Mouse (Mus musculus) heart, embryonic 12.5 days (tissue): Measurements from ENCODE around the gene Trcg1. TPM values are rescaled to one million over a fixed set of nuclear protein-coding genes. Genes with fewer than 3 reads are reported as not detected.
"Not testable (repeated sequence)": the region's sequence is repeated elsewhere in the genome, so short reads cannot be mapped to it uniquely, and the experiment has no call there.

ENCODE experiments used
- ATAC-seq: fragments of 200-750 bp; cut with Nextera tagmentation; 2 replicates; pipeline ENCODE4 v1.8.0; 2017; ENCODE audit warnings: moderate TSS enrichment, moderate library complexity; ENCODE audit not compliant: insufficient number of reproducible peaks, low FRiP score
- H3K27ac ChIP-seq: fragments of 300-500 bp; sonication (generic); 2 replicates; pipeline ENCODE4 v1.5.1; 2016; ENCODE audit warnings: mild to moderate bottlenecking, moderate library complexity; ENCODE audit not compliant: poor library complexity, severe bottlenecking
- H3K27me3 ChIP-seq: fragments of 300-500 bp; sonication (generic); replicated peaks from 2 replicates; pipeline ENCODE4 v1.6.1; 2016; ENCODE audit warnings: mild to moderate bottlenecking, moderate library complexity
- H3K36me3 ChIP-seq: fragments of 300-500 bp; sonication (generic); 2 replicates; pipeline ENCODE4 v1.6.1; 2016; ENCODE audit warnings: mild to moderate bottlenecking, moderate library complexity
- H3K4me1 ChIP-seq: fragments of 300-500 bp; sonication (generic); replicated peaks from 2 replicates; pipeline ENCODE4 v1.6.1; 2016; ENCODE audit warnings: mild to moderate bottlenecking
- H3K4me2 ChIP-seq: fragments of 300-500 bp; sonication (generic); 2 replicates; pipeline ENCODE4 v1.6.1; 2016; ENCODE audit warnings: mild to moderate bottlenecking, moderate library complexity
- H3K4me3 ChIP-seq: fragments of 300-500 bp; sonication (generic); 2 replicates; pipeline ENCODE4 v1.5.1; 2016; ENCODE audit warnings: mild to moderate bottlenecking
- H3K9ac ChIP-seq: fragments of 300-500 bp; sonication (generic); 2 replicates; pipeline ENCODE4 v1.6.1; 2016; ENCODE audit warnings: mild to moderate bottlenecking, moderate library complexity
- H3K9me3 ChIP-seq: fragments of 300-500 bp; sonication (generic); replicated peaks from 2 replicates; pipeline ENCODE4 v1.6.1; 2016; ENCODE audit warnings: mild to moderate bottlenecking, moderate library complexity
- WGBS: fragments of 180-500 bp; shearing (Covaris S2); methylation state at CpG from one replicate; pipeline ENCODE4 v1.1.7; 2016; 5-methylcytosine and 5-hydroxymethylcytosine counted together
- polyA plus RNA-seq: library from polyadenylated mRNA; unstranded; fragments of >200 nt; fragmentation: Nextera tagmentation; extraction: Ambion mirVana; gene quantifications from 2 replicates; pipeline ENCODE4 v1.2.1, GENCODE M21; 2016

Gene Trcg1
- polyA plus RNA-seq, 1 experiment from 2014 or later = not detected

- Histone ChIP-seq H3K4me3 (no peak overlapping the region), H3K27me3 (0 out of 2 replicates have a peak, but pooled peaks cover 4% of the 10 kb centered on the region), H3K9me3 (0 out of 2 replicates have a peak, but pooled peaks cover 3% of the 10 kb centered on the region), H3K4me2 (no peak overlapping the region), H3K4me1 (no peaks in the 10 kb centered on the region), H3K9ac (no peak overlapping the region), H3K27ac (no peak overlapping the region), H3K36me3 (no peaks in the 10 kb centered on the region)
- no peak for ATAC-seq
- WGBS = 73% methylated on average over 1 of the region's 1 CpGs
Observed at GRCm38 (mm10) chr9:57219511-57219910, 16.8 kb upstream of the Trcg1 start.

GRCm38 (mm10) chr9:57220356-57220755 lies 16.0 kb upstream of the Trcg1 start:
- no peak overlapping the region for H3K9ac ChIP-seq
- 17% methylated on average over 6 of the region's 6 CpGs for WGBS
- no peaks in the 10 kb centered on the region for H3K36me3 ChIP-seq
- H3K4me3 ChIP-seq = no peak overlapping the region
- no peak for ATAC-seq
- H3K4me1 ChIP-seq = no peaks in the 10 kb centered on the region
- H3K9me3 ChIP-seq = 0 out of 2 replicates have a peak, but pooled peaks cover 3% of the 10 kb centered on the region
- H3K4me2 ChIP-seq = no peak overlapping the region
- no peak overlapping the region for H3K27ac ChIP-seq
- 0 out of 2 replicates have a peak, but pooled peaks cover 4% of the 10 kb centered on the region for H3K27me3 ChIP-seq

GRCm38 (mm10) chr9:57223341-57223740 lies 13.0 kb upstream of the Trcg1 start:
- 0 out of 2 replicates have a peak, but pooled peaks cover 3% of the 10 kb centered on the region for H3K9me3 ChIP-seq
- no peak overlapping the region for H3K27ac ChIP-seq
- H3K4me1 ChIP-seq = peaks cover 7% of the 10 kb centered on the region
- no peaks in the 10 kb centered on the region for H3K36me3 ChIP-seq
- H3K9ac ChIP-seq = no peak overlapping the region
- no peak overlapping the region for H3K4me3 ChIP-seq
- no peak overlapping the region for H3K4me2 ChIP-seq
- no peak for ATAC-seq
- peaks cover 8% of the 10 kb centered on the region; the same call in 1 of the 2 replicates for H3K27me3 ChIP-seq

GRCm38 (mm10) chr9:57225780-57226627 lies 10.4 kb upstream of the Trcg1 start:
- Histone ChIP-seq H3K4me3 (no peak overlapping the region), H3K27ac (no peak overlapping the region), H3K4me1 (peaks cover 10% of the 10 kb centered on the region), H3K27me3 (peaks cover 9% of the 10 kb centered on the region; the same call in 1 of the 2 replicates), H3K4me2 (no peak overlapping the region), H3K9me3 (0 out of 2 replicates have a peak, but pooled peaks cover 3% of the 10 kb centered on the region), H3K9ac (no peak overlapping the region), H3K36me3 (no peaks in the 10 kb centered on the region)
- no peak for ATAC-seq
- WGBS = 60% methylated on average over 13 of the region's 13 CpGs

- H3K4me2 ChIP-seq, H3K36me3 ChIP-seq, ATAC-seq, H3K9ac ChIP-seq, H3K27ac ChIP-seq, H3K9me3 ChIP-seq, H3K27me3 ChIP-seq, H3K4me3 ChIP-seq: not testable (repeated sequence)
- peaks cover 10% of the 10 kb centered on the region for H3K4me1 ChIP-seq
- WGBS = 85% methylated on average over 6 of the region's 6 CpGs
Observed at GRCm38 (mm10) chr9:57226628-57227122, 9.7 kb upstream of the Trcg1 start.

- Histone ChIP-seq H3K27ac (no peak overlapping the region), H3K4me2 (no peak overlapping the region), H3K4me3 (no peak overlapping the region), H3K4me1 (peaks cover 10% of the 10 kb centered on the region), H3K9ac (no peak overlapping the region), H3K36me3 (no peaks in the 10 kb centered on the region), H3K27me3 (peaks cover 9% of the 10 kb centered on the region; the same call in 1 of the 2 replicates), H3K9me3 (no peaks in the 10 kb centered on the region)
- WGBS = 59% methylated on average over 5 of the region's 5 CpGs
- no peak for ATAC-seq
Observed at GRCm38 (mm10) chr9:57227203-57227602, 9.2 kb upstream of the Trcg1 start.

- no peak overlapping the region for H3K4me3 ChIP-seq
- WGBS = 77% methylated on average over 4 of the region's 4 CpGs
- H3K9ac ChIP-seq = no peak overlapping the region
- peaks cover 9% of the 10 kb centered on the region; the same call in 1 of the 2 replicates for H3K27me3 ChIP-seq
- no peaks in the 10 kb centered on the region for H3K36me3 ChIP-seq
- ATAC-seq = no peak
- H3K4me2 ChIP-seq = no peak overlapping the region
- no peaks in the 10 kb centered on the region for H3K9me3 ChIP-seq
- H3K27ac ChIP-seq = no peak overlapping the region
- peaks cover 10% of the 10 kb centered on the region for H3K4me1 ChIP-seq
Observed at GRCm38 (mm10) chr9:57228186-57228585, 8.2 kb upstream of the Trcg1 start.

- H3K27me3 ChIP-seq = peaks cover 9% of the 10 kb centered on the region; the same call in 1 of the 2 replicates
- H3K9ac ChIP-seq = no peak overlapping the region
- H3K36me3 ChIP-seq = no peaks in the 10 kb centered on the region
- no peaks in the 10 kb centered on the region for H3K9me3 ChIP-seq
- H3K4me1 ChIP-seq = peaks cover 10% of the 10 kb centered on the region
- WGBS = 85% methylated on average over 4 of the region's 4 CpGs
- H3K4me3 ChIP-seq = no peak overlapping the region
- ATAC-seq = no peak
- no peak overlapping the region for H3K4me2 ChIP-seq
- no peak overlapping the region for H3K27ac ChIP-seq
Observed at GRCm38 (mm10) chr9:57229726-57230125, 6.6 kb upstream of the Trcg1 start.

- no peak for ATAC-seq
- no peaks in the 10 kb centered on the region for H3K9me3 ChIP-seq
- WGBS = 58% methylated on average over 9 of the region's 9 CpGs
- H3K9ac ChIP-seq = no peak overlapping the region
- no peak overlapping the region for H3K4me3 ChIP-seq
- H3K4me1 ChIP-seq = peaks cover 10% of the 10 kb centered on the region
- H3K27me3 ChIP-seq = peaks cover 9% of the 10 kb centered on the region; the same call in 1 of the 2 replicates
- no peak overlapping the region for H3K4me2 ChIP-seq
- no peaks in the 10 kb centered on the region for H3K36me3 ChIP-seq
- no peak overlapping the region for H3K27ac ChIP-seq
Observed at GRCm38 (mm10) chr9:57230146-57230783, 6.1 kb upstream of the Trcg1 start.

GRCm38 (mm10) chr9:57231536-57232255 lies 4.7 kb upstream of the Trcg1 start:
- ATAC-seq = no peak

More at GRCm38 (mm10) chr9:57231536-57232255, 4.7 kb upstream of the Trcg1 start:
- WGBS = 72% methylated on average over 8 of the region's 8 CpGs
- Histone ChIP-seq H3K27ac (no peak overlapping the region), H3K4me2 (no peak overlapping the region), H3K4me3 (no peak overlapping the region), H3K9me3 (no peaks in the 10 kb centered on the region), H3K27me3 (peaks cover 9% of the 10 kb centered on the region; the same call in 1 of the 2 replicates), H3K9ac (no peak overlapping the region), H3K4me1 (0 out of 2 replicates have a peak, but pooled peaks cover 3% of the 10 kb centered on the region), H3K36me3 (no peaks in the 10 kb centered on the region)
